ENCODE assay signal across 10 mouse cellular contexts in genomic region chr10:41716029-41716897, GRCm38 (mm10). TPM values are rescaled to one million over a fixed set of nuclear protein-coding genes. Genes with fewer than 3 reads are reported as not detected.
DNase-seq lines count a peak whose midpoint lies in the region; ATAC-seq lines count a peak whose summit lies in the region.
"Had no signal": no experiment of that assay in that cellular context is flagged by ENCODE, and none has a peak within 500 bp of the region (broad histone marks: within the 10 kb centered on the region; RNA-seq: fewer than 3 reads in every experiment).

TSS of gene Ccdc162 (minus strand) at chr10:41716634.

- ATAC-seq in embryonic facial prominence, embryonic 13.5 days (ENCODE audit: insufficient number of reproducible peaks, insufficient read depth, low FRiP score, low TSS enrichment, low read depth) = no peak
- ATAC-seq in hindbrain, embryonic 14.5 days (ENCODE audit: low FRiP score) = peak; percentile 68
- ATAC-seq in midbrain, embryonic 14.5 days (ENCODE audit: low FRiP score, low TSS enrichment) = no peak
- ATAC-seq in megakaryocyte, adult 5-6 weeks (ENCODE audit: poor library complexity, severe bottlenecking) = no peak
- no peak for ATAC-seq in monocyte, adult 5-6 weeks (replicated peaks; ENCODE audit: insufficient number of reproducible peaks, low FRiP score, low TSS enrichment, poor library complexity, severe bottlenecking)

- H3K27ac ChIP-seq in embryonic facial prominence, embryonic 13.5 days = peak within 1 kb of the TSS; percentile 66
- H3K27ac ChIP-seq in hindbrain, embryonic 14.5 days = peak within 1 kb of the TSS; percentile 51
- H3K27ac ChIP-seq in midbrain, embryonic 14.5 days (replicated peaks; ENCODE audit: low read depth, low read length) = no peak within 1 kb of the TSS

- H3K9ac ChIP-seq in embryonic facial prominence, embryonic 13.5 days = no peak within 1 kb of the TSS
- no peak within 1 kb of the TSS for H3K9ac ChIP-seq in hindbrain, embryonic 14.5 days
- H3K9ac ChIP-seq in midbrain, embryonic 14.5 days (replicated peaks; ENCODE audit: low read length) = no peak within 1 kb of the TSS

- no peaks in the 10 kb centered on the region for H3K9me3 ChIP-seq in embryonic facial prominence, embryonic 13.5 days
- no peaks in the 10 kb centered on the region for H3K9me3 ChIP-seq in hindbrain, embryonic 14.5 days (ENCODE audit: control insufficient read depth, low read length)
- H3K9me3 ChIP-seq in midbrain, embryonic 14.5 days (ENCODE audit: control insufficient read depth, low read length) = no peaks in the 10 kb centered on the region
- H3K9me3 ChIP-seq: G1E had no signal

- peaks cover 18% of the 10 kb centered on the region for H3K4me1 ChIP-seq in embryonic facial prominence, embryonic 13.5 days
- H3K4me1 ChIP-seq in hindbrain, embryonic 14.5 days (replicated peaks; ENCODE audit: control insufficient read depth, insufficient read depth, low read length) = 0 out of 2 replicates have a peak, but pooled peaks cover 7% of the 10 kb centered on the region
- H3K4me1 ChIP-seq in midbrain, embryonic 14.5 days (ENCODE audit: control insufficient read depth, insufficient read depth, low read length) = no peaks in the 10 kb centered on the region

- H3K36me3 ChIP-seq in embryonic facial prominence, embryonic 13.5 days = 0 out of 2 replicates have a peak, but pooled peaks cover 1% of the 10 kb centered on the region
- H3K36me3 ChIP-seq in hindbrain, embryonic 14.5 days (replicated peaks; ENCODE audit: control insufficient read depth, insufficient read depth) = no peaks in the 10 kb centered on the region
- H3K36me3 ChIP-seq in midbrain, embryonic 14.5 days (ENCODE audit: control insufficient read depth, insufficient read depth, low read length) = no peaks in the 10 kb centered on the region

- 0 out of 2 replicates have a peak within 1 kb of the TSS, but pooled peaks have one; percentile 14 for H3K4me2 ChIP-seq in embryonic facial prominence, embryonic 13.5 days
- H3K4me2 ChIP-seq in hindbrain, embryonic 14.5 days (replicated peaks) = peak within 1 kb of the TSS; percentile 26
- peak within 1 kb of the TSS; percentile 22 for H3K4me2 ChIP-seq in midbrain, embryonic 14.5 days (ENCODE audit: low read length)

- peak; percentile 38 for DNase-seq in layer of hippocampus, adult 9-11 months
- DNase-seq in layer of hippocampus, adult 11-12 months (ENCODE audit: low spot score) = no peak
- peak; percentile 58 for DNase-seq in hindbrain, embryonic 14.5 days (ENCODE audit: low spot score)
- peak; percentile 28 for DNase-seq in midbrain, embryonic 14.5 days
- DNase-seq in cerebellum, postnatal 4 days (ENCODE audit: low spot score in 2 of 2) = no peak
- DNase-seq: cerebellum, postnatal 36 days had no signal

- 58% methylated on average over 15 of the region's 15 CpGs for WGBS in embryonic facial prominence, embryonic 13.5 days
- WGBS in hindbrain, embryonic 14.5 days = 31% methylated on average over 15 of the region's 15 CpGs
- WGBS in midbrain, embryonic 14.5 days = 32% methylated on average over 15 of the region's 15 CpGs

- no peaks in the 10 kb centered on the region for H3K27me3 ChIP-seq in embryonic facial prominence, embryonic 13.5 days
- H3K27me3 ChIP-seq in hindbrain, embryonic 14.5 days (ENCODE audit: control insufficient read depth, insufficient read depth, low read length) = no peaks in the 10 kb centered on the region
- H3K27me3 ChIP-seq in midbrain, embryonic 14.5 days (ENCODE audit: control insufficient read depth, insufficient read depth, low read length) = no peaks in the 10 kb centered on the region

- H3K4me3 ChIP-seq in embryonic facial prominence, embryonic 13.5 days = 0 out of 2 replicates have a peak within 1 kb of the TSS, but pooled peaks have one; percentile 10
- H3K4me3 ChIP-seq in hindbrain, embryonic 14.5 days (replicated peaks; ENCODE audit: low read length) = peak within 1 kb of the TSS; percentile 6; the same call in 1 of the 2 replicates
- no peak within 1 kb of the TSS for H3K4me3 ChIP-seq in midbrain, embryonic 14.5 days (replicated peaks; ENCODE audit: low read depth, low read length)

RNA-seq across cellular contexts. Expression of gene Ccdc162, which starts in this region (rescaled TPM):
- polyA plus RNA-seq in embryonic facial prominence, embryonic 13.5 days (2015; fragmentation: Nextera tagmentation; extraction: Ambion mirVana) = 1.5 and 1.7 TPM in 2 replicates
- polyA plus RNA-seq in hindbrain, embryonic 14.5 days (2014; fragmentation: Nextera tagmentation; extraction: Ambion mirVana) = 1.0 and 2.7 TPM in 2 replicates
- polyA plus RNA-seq in midbrain, embryonic 14.5 days (2014; fragmentation: Nextera tagmentation; extraction: Ambion mirVana) = 0.26 and 0.55 TPM in 2 replicates
- 0.09 TPM in 1 of 2 replicates, not detected in the other for total RNA-seq in megakaryocyte, adult 5-6 weeks (2015)
- total RNA-seq in megakaryocyte, adult 5-6 weeks (2017) = 0.12 and 0.37 TPM in 2 replicates
- total RNA-seq in monocyte, adult 5-6 weeks (2017) = 0.78 TPM in 1 of 3 replicates, not detected in the others
- polyA plus RNA-seq: G1E had no signal

Comparison
In these comparisons a context has a peak if more than half of its experiments do, and no peak if none do; other contexts are left out.
1. DNase-seq: peak in layer of hippocampus, adult 9-11 months (single experiment) and hindbrain, embryonic 14.5 days (single experiment); none in layer of hippocampus, adult 11-12 months (single experiment) and cerebellum, postnatal 4 days (0 of 2).
2. Peak in DNase-seq and H3K4me2 ChIP-seq in midbrain, embryonic 14.5 days; RNA of the gene not detected or under 1 TPM.
3. Peak in every context shown above with its lines, with median percentiles within 50 percentile points of each other: H3K4me2 ChIP-seq.